Mouse (Mus musculus) liver, embryonic 12.5 days (tissue): ENCODE measurements around the gene Scd1. TPM values are rescaled to one million over a fixed set of nuclear protein-coding genes. Genes with fewer than 3 reads are reported as not detected.

Source experiments
- ATAC-seq: fragments of 200-750 bp; cut with Nextera tagmentation; 2 replicates; pipeline ENCODE4 v1.8.0; 2017; ENCODE audit warnings: moderate number of reproducible peaks, mild to moderate bottlenecking, moderate library complexity
- H3K27ac ChIP-seq: fragments of 300-500 bp; sonication (generic); 2 replicates; pipeline ENCODE4 v1.5.1; 2016; ENCODE audit warnings: mild to moderate bottlenecking
- H3K27me3 ChIP-seq: fragments of 300-500 bp; sonication (generic); replicated peaks from 2 replicates; pipeline ENCODE4 v1.6.1; 2016; ENCODE audit warnings: mild to moderate bottlenecking, moderate library complexity
- H3K36me3 ChIP-seq: fragments of 300-500 bp; sonication (generic); 2 replicates; pipeline ENCODE4 v1.6.1; 2016; ENCODE audit warnings: mild to moderate bottlenecking, moderate library complexity
- H3K4me1 ChIP-seq: fragments of 300-500 bp; sonication (generic); 2 replicates; pipeline ENCODE4 v1.6.1; 2016
- H3K4me2 ChIP-seq: fragments of 300-500 bp; sonication (generic); 2 replicates; pipeline ENCODE4 v1.6.1; 2016; ENCODE audit warnings: mild to moderate bottlenecking, moderate library complexity
- H3K4me3 ChIP-seq: fragments of 300-500 bp; sonication (generic); 2 replicates; pipeline ENCODE4 v1.5.1; 2016; ENCODE audit warnings: mild to moderate bottlenecking, moderate library complexity
- H3K9ac ChIP-seq: fragments of 300-500 bp; sonication (generic); 2 replicates; pipeline ENCODE4 v1.6.1; 2016; ENCODE audit warnings: mild to moderate bottlenecking, moderate library complexity
- H3K9me3 ChIP-seq: fragments of 300-500 bp; sonication (generic); replicated peaks from 2 replicates; pipeline ENCODE4 v1.6.1; 2016; ENCODE audit warnings: mild to moderate bottlenecking, moderate library complexity
- WGBS: fragments of 180-500 bp; shearing (Covaris S2); methylation state at CpG from one replicate; pipeline ENCODE4 v1.1.7; 2016; ENCODE audit not compliant: insufficient replicate concordance; 5-methylcytosine and 5-hydroxymethylcytosine counted together
- polyA plus RNA-seq: library from polyadenylated mRNA; unstranded; fragments of >200 nt; fragmentation: Nextera tagmentation; extraction: Ambion mirVana; gene quantifications from 2 replicates; pipeline ENCODE4 v1.2.1, GENCODE M21; 2016

Scd1 gene
- polyA plus RNA-seq, result 8.1 and 10.1 TPM in 2 replicates

- Histone ChIP-seq H3K4me2 (peak within 1 kb of the TSS; percentile 85), H3K27me3 (peaks cover 75% of the 10 kb centered on the region), H3K4me1 (peaks cover 39% of the 10 kb centered on the region), H3K4me3 (peak within 1 kb of the TSS; percentile 53), H3K36me3 (peaks cover 11% of the 10 kb centered on the region; the same call in 1 of the 2 replicates), H3K9me3 (no peaks in the 10 kb centered on the region), H3K9ac (peak within 1 kb of the TSS; percentile 62), H3K27ac (peak within 1 kb of the TSS; percentile 23; the same call in 1 of the 2 replicates)
- 2% methylated on average over 33 of the region's 35 CpGs for WGBS
- peak; percentile 87 for ATAC-seq
Measured at GRCm38 (mm10) chr19:44407341-44408222, at the start of gene Scd1. Gene Scd1 (minus strand): TSS chr19:44407879.

DNA sequence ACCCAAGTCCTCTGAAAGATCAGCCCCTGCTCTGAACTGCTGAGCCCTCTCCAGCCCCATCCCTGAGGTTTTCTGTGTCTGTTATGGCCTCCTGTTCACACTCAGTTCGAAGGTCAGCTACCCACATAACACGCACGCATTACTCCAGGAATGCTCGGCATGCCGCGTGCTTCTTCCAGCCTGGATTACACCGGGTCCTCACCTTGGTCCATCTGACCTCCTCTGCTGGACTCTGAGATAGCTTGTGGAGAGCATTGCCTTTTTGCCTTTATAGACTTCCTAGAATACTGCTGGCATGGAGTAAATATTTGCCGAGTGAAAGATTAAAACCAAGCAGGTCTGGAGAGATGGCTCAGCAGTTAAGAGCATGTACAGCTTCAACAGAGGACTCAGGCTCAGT lies 47.7 kb upstream of the Scd1 start:
- peaks cover 4% of the 10 kb centered on the region; the same call in 1 of the 2 replicates for H3K27me3 ChIP-seq
- H3K36me3 ChIP-seq, result no peaks in the 10 kb centered on the region
- no peak overlapping the region for H3K4me3 ChIP-seq
- H3K9me3 ChIP-seq, result no peaks in the 10 kb centered on the region
- ATAC-seq, result no peak
- no peak overlapping the region for H3K9ac ChIP-seq
- no peak overlapping the region for H3K4me2 ChIP-seq
- H3K27ac ChIP-seq, result no peak overlapping the region
- H3K4me1 ChIP-seq, result no peaks in the 10 kb centered on the region
- 73% methylated on average over 8 of the region's 8 CpGs for WGBS

- Histone ChIP-seq H3K4me1 (no peaks in the 10 kb centered on the region), H3K4me2 (no peak overlapping the region), H3K27me3 (peaks cover 7% of the 10 kb centered on the region; the same call in 1 of the 2 replicates), H3K36me3 (no peaks in the 10 kb centered on the region), H3K4me3 (no peak overlapping the region), H3K9me3 (no peaks in the 10 kb centered on the region), H3K9ac (no peak overlapping the region), H3K27ac (no peak overlapping the region)
- ATAC-seq, result no peak
- 84% methylated on average over 6 of the region's 6 CpGs for WGBS
Measured at GRCm38 (mm10) chr19:44454862-44455261, 47.2 kb upstream of the Scd1 start.

DNA sequence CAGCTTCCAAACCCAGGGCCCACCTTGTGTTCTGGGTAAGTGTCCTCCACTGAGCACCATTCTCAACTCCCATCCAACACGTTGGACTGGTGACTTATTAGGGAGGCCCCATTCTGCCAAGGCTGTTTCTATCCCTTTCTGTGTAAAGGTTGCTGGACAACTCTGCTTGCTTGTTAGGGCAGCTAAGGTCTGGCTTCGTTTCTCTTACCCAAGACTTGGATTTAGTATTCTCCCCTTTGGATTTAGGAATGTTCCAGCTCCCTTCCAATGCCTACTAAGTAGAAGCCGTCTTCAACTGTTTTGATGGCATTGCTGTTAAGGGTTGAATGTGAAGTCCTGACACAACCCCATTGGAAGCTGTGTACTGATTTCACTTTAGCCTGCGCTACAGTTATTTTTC lies 40.2 kb upstream of the Scd1 start:
- Histone ChIP-seq H3K4me1 (no peaks in the 10 kb centered on the region), H3K36me3 (no peaks in the 10 kb centered on the region), H3K4me2 (no peak overlapping the region), H3K27ac (no peak overlapping the region), H3K9me3 (no peaks in the 10 kb centered on the region), H3K4me3 (no peak overlapping the region), H3K27me3 (peaks cover 7% of the 10 kb centered on the region; the same call in 1 of the 2 replicates), H3K9ac (no peak overlapping the region)
- ATAC-seq, result no peak
- 67% methylated on average over 4 of the region's 4 CpGs for WGBS

- no peak overlapping the region for H3K4me3 ChIP-seq
- ATAC-seq, result no peak
- no peaks in the 10 kb centered on the region for H3K36me3 ChIP-seq
- H3K9me3 ChIP-seq, result no peaks in the 10 kb centered on the region
- H3K27ac ChIP-seq, result no peak overlapping the region
- no peaks in the 10 kb centered on the region for H3K4me1 ChIP-seq
- no peak overlapping the region for H3K9ac ChIP-seq
- H3K4me2 ChIP-seq, result no peak overlapping the region
- 78% methylated on average over 3 of the region's 3 CpGs for WGBS
- peaks cover 7% of the 10 kb centered on the region; the same call in 1 of the 2 replicates for H3K27me3 ChIP-seq
Measured at GRCm38 (mm10) chr19:44445755-44446154, 38.1 kb upstream of the Scd1 start.

GRCm38 (mm10) chr19:44439302-44439701 lies 31.6 kb upstream of the Scd1 start:
- no peaks in the 10 kb centered on the region for H3K36me3 ChIP-seq
- no peak overlapping the region for H3K27ac ChIP-seq
- no peak overlapping the region for H3K9ac ChIP-seq
- ATAC-seq, result no peak
- H3K27me3 ChIP-seq, result no peaks in the 10 kb centered on the region
- H3K4me3 ChIP-seq, result no peak overlapping the region
- 28% methylated on average over 4 of the region's 4 CpGs for WGBS
- no peaks in the 10 kb centered on the region for H3K4me1 ChIP-seq
- no peak overlapping the region for H3K4me2 ChIP-seq
- no peaks in the 10 kb centered on the region for H3K9me3 ChIP-seq

DNA sequence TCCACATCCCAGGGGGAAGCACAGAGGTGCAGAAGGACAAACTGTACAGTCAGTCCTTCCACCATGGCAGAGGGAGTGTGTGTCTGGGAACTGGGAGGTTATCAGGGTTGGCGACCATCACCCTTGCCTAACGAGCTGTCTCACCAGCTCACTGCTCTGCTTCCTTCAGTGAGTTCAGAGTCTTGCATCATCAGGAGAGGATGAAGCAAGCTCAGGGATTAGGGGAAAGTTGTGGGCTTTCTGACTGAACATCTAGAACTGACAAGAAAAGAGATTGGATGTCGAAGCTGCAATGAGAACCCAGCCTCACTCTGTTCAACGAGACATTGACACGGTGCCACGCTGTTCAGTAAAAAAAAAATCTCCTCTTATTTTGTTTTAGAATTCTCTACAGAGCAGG lies 30.3 kb upstream of the Scd1 start:
- H3K27ac ChIP-seq, result no peak overlapping the region
- no peak for ATAC-seq
- no peak overlapping the region for H3K4me3 ChIP-seq
- H3K4me1 ChIP-seq, result no peaks in the 10 kb centered on the region
- H3K27me3 ChIP-seq, result no peaks in the 10 kb centered on the region
- no peaks in the 10 kb centered on the region for H3K9me3 ChIP-seq
- WGBS, result 57% methylated on average over 6 of the region's 6 CpGs
- H3K4me2 ChIP-seq, result no peak overlapping the region
- H3K36me3 ChIP-seq, result no peaks in the 10 kb centered on the region
- H3K9ac ChIP-seq, result no peak overlapping the region

DNA sequence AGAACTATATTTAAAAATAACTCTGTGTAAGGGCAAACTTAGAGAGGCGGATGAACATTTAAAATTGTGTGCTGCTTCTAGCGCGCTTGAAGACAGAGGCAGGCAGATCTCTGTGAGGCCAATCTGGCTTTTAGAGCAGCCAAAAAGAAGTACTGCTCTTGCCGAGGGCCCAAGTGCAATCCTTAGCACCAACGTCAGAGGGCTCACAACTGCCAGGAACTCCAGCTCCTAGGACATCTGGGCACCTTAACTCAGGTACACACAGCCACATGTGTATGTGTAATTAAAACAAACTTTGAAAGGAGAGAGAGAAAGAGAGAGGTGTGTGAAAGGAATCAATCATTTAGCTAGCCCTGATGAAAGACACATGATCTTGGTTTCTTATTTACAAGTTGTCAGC lies 24.4 kb upstream of the Scd1 start:
- no peak for ATAC-seq
- H3K4me1 ChIP-seq, result no peaks in the 10 kb centered on the region
- H3K36me3 ChIP-seq, result no peaks in the 10 kb centered on the region
- H3K27me3 ChIP-seq, result no peaks in the 10 kb centered on the region
- no peak overlapping the region for H3K4me3 ChIP-seq
- no peaks in the 10 kb centered on the region for H3K9me3 ChIP-seq
- 64% methylated on average over 5 of the region's 5 CpGs for whole genome bisulfite sequencing
- no peak overlapping the region for H3K9ac ChIP-seq
- H3K4me2 ChIP-seq, result no peak overlapping the region
- no peak overlapping the region for H3K27ac ChIP-seq

DNA sequence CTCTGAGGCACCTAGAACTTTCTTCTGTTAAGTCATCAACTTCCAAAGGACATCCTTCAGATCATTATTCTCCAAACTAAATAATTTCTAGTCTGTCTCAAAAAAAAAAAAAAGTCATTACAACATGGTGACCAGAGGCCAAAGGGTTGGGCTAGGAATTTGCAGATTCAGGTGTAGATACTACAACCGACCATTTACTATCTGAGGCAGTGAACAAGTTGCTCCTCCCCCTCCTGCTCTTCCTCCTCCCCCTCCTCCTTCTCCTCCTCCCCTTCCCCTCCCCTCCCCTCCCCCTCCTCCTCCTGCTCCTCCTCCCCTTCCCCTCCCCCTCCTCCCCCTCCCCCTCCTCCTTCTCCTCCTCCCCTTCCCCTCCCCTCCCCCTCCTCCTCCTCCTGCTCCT lies 20.0 kb upstream of the Scd1 start:
- Histone ChIP-seq H3K27ac (no peak overlapping the region), H3K27me3 (peaks cover 6% of the 10 kb centered on the region; the same call in 1 of the 2 replicates), H3K9me3 (no peaks in the 10 kb centered on the region), H3K4me3 (no peak overlapping the region), H3K9ac (no peak overlapping the region), H3K4me1 (no peaks in the 10 kb centered on the region), H3K36me3 (no peaks in the 10 kb centered on the region), H3K4me2 (no peak overlapping the region)
- WGBS, result 73% methylated on average over 1 of the region's 1 CpGs
- ATAC-seq, result no peak

DNA sequence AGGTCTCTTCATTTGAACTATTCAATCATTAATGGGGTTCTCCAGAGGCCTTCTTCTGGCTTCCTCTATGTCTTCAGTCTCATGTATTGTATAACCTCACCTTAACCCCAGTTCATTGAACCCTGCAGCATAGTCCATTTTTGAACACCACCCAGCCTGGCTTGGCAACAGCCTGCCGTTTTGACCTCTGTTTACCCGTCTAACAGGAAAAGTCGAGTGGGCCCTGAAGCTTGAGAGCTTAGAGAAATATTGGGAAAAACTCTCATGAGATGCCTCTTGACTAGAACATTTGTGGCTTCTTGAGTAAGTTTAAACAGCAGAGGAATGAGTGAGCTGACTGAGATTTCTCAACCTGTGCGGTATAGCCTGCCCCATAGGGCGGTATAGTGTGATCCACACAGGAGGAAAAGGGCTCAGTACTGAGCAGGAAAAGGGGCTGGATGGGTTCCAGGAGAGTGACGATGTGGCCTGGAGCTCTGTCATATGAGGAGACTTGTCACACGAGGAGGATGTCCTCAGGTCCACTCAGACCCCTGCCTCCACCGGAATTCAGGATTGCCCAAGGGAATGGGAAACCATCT lies 14.5 kb upstream of the Scd1 start:
- ATAC-seq, result no peak
- H3K9me3 ChIP-seq, result no peaks in the 10 kb centered on the region
- H3K9ac ChIP-seq, result no peak overlapping the region
- H3K27me3 ChIP-seq, result peaks cover 30% of the 10 kb centered on the region
- 67% methylated on average over 8 of the region's 8 CpGs for WGBS
- no peak overlapping the region for H3K27ac ChIP-seq
- peaks cover 4% of the 10 kb centered on the region; the same call in 1 of the 2 replicates for H3K4me1 ChIP-seq
- H3K4me3 ChIP-seq, result no peak overlapping the region
- H3K4me2 ChIP-seq, result no peak overlapping the region
- H3K36me3 ChIP-seq, result no peaks in the 10 kb centered on the region

GRCm38 (mm10) chr19:44419530-44419929 lies 11.9 kb upstream of the Scd1 start:
- Histone ChIP-seq H3K27me3 (peaks cover 55% of the 10 kb centered on the region), H3K27ac (no peak overlapping the region), H3K9ac (no peak overlapping the region), H3K4me1 (peaks cover 7% of the 10 kb centered on the region; the same call in 1 of the 2 replicates), H3K4me2 (no peak overlapping the region), H3K36me3 (no peaks in the 10 kb centered on the region), H3K9me3 (no peaks in the 10 kb centered on the region), H3K4me3 (no peak overlapping the region)
- ATAC-seq, result no peak
- 48% methylated on average over 11 of the region's 11 CpGs for WGBS

GRCm38 (mm10) chr19:44418945-44419344 lies 11.3 kb upstream of the Scd1 start:
- Histone ChIP-seq H3K4me2 (no peak overlapping the region), H3K9ac (no peak overlapping the region), H3K4me1 (peaks cover 7% of the 10 kb centered on the region; the same call in 1 of the 2 replicates), H3K9me3 (no peaks in the 10 kb centered on the region), H3K4me3 (no peak overlapping the region), H3K36me3 (no peaks in the 10 kb centered on the region), H3K27ac (no peak overlapping the region), H3K27me3 (peaks cover 61% of the 10 kb centered on the region)
- 16% methylated on average over 4 of the region's 4 CpGs for WGBS
- no peak for ATAC-seq
